18 mouse cellular contexts compared by ENCODE assay signal in genomic region chr17:34596098-34596497, GRCm38 (mm10). TPM values are rescaled to one million over a fixed set of nuclear protein-coding genes. Genes with fewer than 3 reads are reported as not detected.
A peak's percentile ranks its signal among the peaks of the same experiment; 100 is the strongest.
DNase-seq lines count a peak whose midpoint lies in the region; ATAC-seq and TF ChIP-seq lines count a peak whose summit lies in the region.
"Had no signal": no experiment of that assay in that cellular context is flagged by ENCODE, and none has a peak within 500 bp of the region (broad histone marks: within the 10 kb centered on the region; RNA-seq: fewer than 3 reads in every experiment).

No protein-coding gene starts in this region.

- no peaks in the 10 kb centered on the region for H3K9me3 ChIP-seq in forebrain, embryonic 13.5 days (replicated peaks)
- no peaks in the 10 kb centered on the region for H3K9me3 ChIP-seq in forebrain, embryonic 10.5 days
- no peaks in the 10 kb centered on the region for H3K9me3 ChIP-seq in kidney, embryonic 16.5 days (ENCODE audit: low read length)
- H3K9me3 ChIP-seq in lung, postnatal 0 days (ENCODE audit: low read length), result no peaks in the 10 kb centered on the region
- H3K9me3 ChIP-seq: embryonic facial prominence, embryonic 15.5 days; forebrain, embryonic 12.5 days; heart, embryonic 12.5 days; hindbrain, embryonic 12.5 days had no signal

- DNase-seq in forebrain, embryonic 10.5 days (ENCODE audit: extremely low spot score, low spot score), result no peak
- no peak for DNase-seq in kidney, adult 18-20 months
- peak; percentile 78 for DNase-seq in lung, postnatal 0 days (ENCODE audit: low spot score)
- no peak for DNase-seq in lung, postnatal 25 days (ENCODE audit: low spot score)
- DNase-seq in left cerebral cortex, postnatal 36 days (ENCODE audit: low spot score in 2 of 2), result no peak
- DNase-seq: adrenal gland, postnatal 25 days; cerebellum, postnatal 10 days; forebrain, postnatal 0 days; gastrocnemius, postnatal 14 days; heart, postnatal 4 days had no signal

- peaks cover 47% of the 10 kb centered on the region for H3K4me1 ChIP-seq in forebrain, embryonic 13.5 days
- H3K4me1 ChIP-seq in forebrain, embryonic 10.5 days, result peaks cover 77% of the 10 kb centered on the region
- peaks cover 62% of the 10 kb centered on the region for H3K4me1 ChIP-seq in kidney, embryonic 16.5 days (ENCODE audit: insufficient read depth, low read length)
- H3K4me1 ChIP-seq in lung, postnatal 0 days (ENCODE audit: insufficient read depth, low read depth, low read length), result peaks cover 7% of the 10 kb centered on the region; the same call in 1 of the 2 replicates

- H3K4me2 ChIP-seq in forebrain, embryonic 13.5 days, result no peak overlapping the region
- H3K4me2 ChIP-seq in kidney, embryonic 16.5 days (replicated peaks; ENCODE audit: low read depth, low read length), result peak overlapping the region; percentile 95; the same call in 1 of the 2 replicates
- H3K4me2 ChIP-seq in lung, postnatal 0 days (replicated peaks; ENCODE audit: low read depth, low read length), result peak overlapping the region; percentile 32; the same call in 1 of the 2 replicates
- H3K4me2 ChIP-seq: embryonic facial prominence, embryonic 15.5 days; forebrain, embryonic 12.5 days; heart, embryonic 12.5 days; hindbrain, embryonic 12.5 days had no signal

- no peak overlapping the region for H3K4me3 ChIP-seq in forebrain, embryonic 13.5 days
- no peak overlapping the region; the same call in 1 of the 2 replicates for H3K4me3 ChIP-seq in forebrain, embryonic 10.5 days
- H3K4me3 ChIP-seq in kidney, embryonic 16.5 days (ENCODE audit: low read length), result no peak overlapping the region
- no peak overlapping the region for H3K4me3 ChIP-seq in lung, postnatal 0 days (ENCODE audit: low read depth, low read length)
- H3K4me3 ChIP-seq: embryonic facial prominence, embryonic 15.5 days; forebrain, embryonic 12.5 days; heart, embryonic 12.5 days; hindbrain, embryonic 12.5 days had no signal

- H3K9ac ChIP-seq in forebrain, embryonic 13.5 days, result 0 out of 2 replicates have a peak overlapping the region, but pooled peaks have one; percentile 16
- H3K9ac ChIP-seq in kidney, embryonic 16.5 days (replicated peaks; ENCODE audit: low read length), result no peak overlapping the region; the same call in 1 of the 2 replicates
- no peak overlapping the region for H3K9ac ChIP-seq in lung, postnatal 0 days (replicated peaks; ENCODE audit: low read depth)
- H3K9ac ChIP-seq: embryonic facial prominence, embryonic 15.5 days; forebrain, embryonic 12.5 days; forebrain, postnatal 0 days; heart, embryonic 12.5 days; hindbrain, embryonic 12.5 days had no signal

- peaks cover 39% of the 10 kb centered on the region for H3K36me3 ChIP-seq in forebrain, embryonic 13.5 days (ENCODE audit: poor library complexity, severe bottlenecking)
- H3K36me3 ChIP-seq in forebrain, embryonic 10.5 days (replicated peaks), result peaks cover 47% of the 10 kb centered on the region
- peaks cover 28% of the 10 kb centered on the region for H3K36me3 ChIP-seq in kidney, embryonic 16.5 days (ENCODE audit: insufficient read depth, low read length)
- peaks cover 11% of the 10 kb centered on the region; the same call in 1 of the 2 replicates for H3K36me3 ChIP-seq in lung, postnatal 0 days (ENCODE audit: insufficient read depth, low read length)

- intact Hi-C loops in left cerebral cortex, postnatal 36 days (cut with DNase I), result loop anchor here (5.0 to 10.0 kb wide), 2 partner anchors 36 to 561 kb away; partner anchors contain the start of genes Col11a2, Rxrb and Slc39a7

- TF ChIP-seq EP300 in lung, postnatal 0 days (IDR thresholded peaks at IDR 0.05), result peak; percentile 63; the same call in 1 of the 2 replicates

- ATAC-seq in forebrain, embryonic 13.5 days, result no peak
- ATAC-seq in kidney, embryonic 16.5 days (ENCODE audit: low FRiP score, low TSS enrichment), result no peak
- peak; percentile 45 for ATAC-seq in lung, postnatal 0 days
- ATAC-seq: forebrain, postnatal 0 days; hindbrain, embryonic 16.5 days had no signal

- no peaks in the 10 kb centered on the region for H3K27me3 ChIP-seq in forebrain, embryonic 13.5 days
- no peaks in the 10 kb centered on the region for H3K27me3 ChIP-seq in forebrain, embryonic 10.5 days (ENCODE audit: poor library complexity, severe bottlenecking)
- H3K27me3 ChIP-seq in kidney, embryonic 16.5 days (ENCODE audit: insufficient read depth, low read length), result no peaks in the 10 kb centered on the region
- no peaks in the 10 kb centered on the region for H3K27me3 ChIP-seq in lung, postnatal 0 days (replicated peaks; ENCODE audit: insufficient read depth, low read length)
- H3K27me3 ChIP-seq: embryonic facial prominence, embryonic 15.5 days; forebrain, embryonic 12.5 days; heart, embryonic 12.5 days; hindbrain, embryonic 12.5 days had no signal

- 83% methylated on average over 8 of the region's 8 CpGs for WGBS in forebrain, embryonic 13.5 days
- 85% methylated on average over 8 of the region's 8 CpGs for WGBS in forebrain, embryonic 10.5 days
- whole genome bisulfite sequencing in kidney, embryonic 16.5 days, result 45% methylated on average over 8 of the region's 8 CpGs
- 33% methylated on average over 8 of the region's 8 CpGs for WGBS in lung, postnatal 0 days

- H3K27ac ChIP-seq in forebrain, embryonic 13.5 days, result no peak overlapping the region
- no peak overlapping the region for H3K27ac ChIP-seq in forebrain, embryonic 10.5 days
- H3K27ac ChIP-seq in kidney, embryonic 16.5 days (ENCODE audit: low read length), result no peak overlapping the region; the same call in 1 of the 2 replicates
- H3K27ac ChIP-seq in lung, postnatal 0 days (ENCODE audit: low read length), result peak overlapping the region; percentile 88
- H3K27ac ChIP-seq: forebrain, embryonic 12.5 days; hindbrain, embryonic 12.5 days had no signal

- TF ChIP-seq CTCF in lung, postnatal 0 days (IDR thresholded peaks at IDR 0.05), result no peak

RNA-seq across cellular contexts. Expression of gene Ager, which starts 1.6 kb away (rescaled TPM):
- polyA plus RNA-seq in forebrain, embryonic 13.5 days (2015; fragmentation: Nextera tagmentation; extraction: Ambion mirVana), result 2.3 and 2.5 TPM in 2 replicates
- polyA plus RNA-seq in forebrain, embryonic 10.5 days (2016; fragmentation: Nextera tagmentation; extraction: Ambion mirVana), result 2.3 TPM in 2 replicates
- 8.8 and 16.8 TPM in 2 replicates for polyA plus RNA-seq in kidney, embryonic 16.5 days (2015; fragmentation: Nextera tagmentation; extraction: Ambion mirVana)
- polyA plus RNA-seq in lung, postnatal 0 days (2015; fragmentation: Nextera tagmentation; extraction: Ambion mirVana), result 3,782 and 4,046 TPM in 2 replicates
- total RNA-seq in left cerebral cortex, postnatal 36 days (2021), result under 1 TPM; 0.30 to 0.75 TPM
- total RNA-seq: gastrocnemius, adult 18-20 months had no signal

RNA-seq across cellular contexts. Expression of gene Pbx2, which starts 5.0 kb away (rescaled TPM):
- polyA plus RNA-seq in forebrain, embryonic 13.5 days (2015; fragmentation: Nextera tagmentation; extraction: Ambion mirVana), result 10.2 and 10.5 TPM in 2 replicates
- 15.6 and 15.7 TPM in 2 replicates for polyA plus RNA-seq in forebrain, embryonic 10.5 days (2016; fragmentation: Nextera tagmentation; extraction: Ambion mirVana)
- 13.1 and 15.6 TPM in 2 replicates for polyA plus RNA-seq in kidney, embryonic 16.5 days (2015; fragmentation: Nextera tagmentation; extraction: Ambion mirVana)
- 15.0 and 15.6 TPM in 2 replicates for polyA plus RNA-seq in lung, postnatal 0 days (2015; fragmentation: Nextera tagmentation; extraction: Ambion mirVana)
- 10 to 100 TPM; 53.2 to 58.4 TPM for total RNA-seq in left cerebral cortex, postnatal 36 days (2021)

RNA-seq across cellular contexts. Expression of gene Gpsm3, which starts 6.5 kb away (rescaled TPM):
- 2.4 and 3.0 TPM in 2 replicates for polyA plus RNA-seq in forebrain, embryonic 13.5 days (2015; fragmentation: Nextera tagmentation; extraction: Ambion mirVana)
- polyA plus RNA-seq in forebrain, embryonic 10.5 days (2016; fragmentation: Nextera tagmentation; extraction: Ambion mirVana), result 5.9 and 6.5 TPM in 2 replicates
- 21.5 and 25.6 TPM in 2 replicates for polyA plus RNA-seq in kidney, embryonic 16.5 days (2015; fragmentation: Nextera tagmentation; extraction: Ambion mirVana)
- polyA plus RNA-seq in lung, postnatal 0 days (2015; fragmentation: Nextera tagmentation; extraction: Ambion mirVana), result 34.7 and 41.0 TPM in 2 replicates
- total RNA-seq in left cerebral cortex, postnatal 36 days (2021), result 1 to 10 TPM; 2.6 to 2.9 TPM

RNA-seq across cellular contexts. Expression of gene Rnf5, which starts 7.4 kb away (rescaled TPM):
- 302 TPM in 2 replicates for polyA plus RNA-seq in forebrain, embryonic 13.5 days (2015; fragmentation: Nextera tagmentation; extraction: Ambion mirVana)
- 185 and 186 TPM in 2 replicates for polyA plus RNA-seq in forebrain, embryonic 10.5 days (2016; fragmentation: Nextera tagmentation; extraction: Ambion mirVana)
- 185 and 190 TPM in 2 replicates for polyA plus RNA-seq in kidney, embryonic 16.5 days (2015; fragmentation: Nextera tagmentation; extraction: Ambion mirVana)
- polyA plus RNA-seq in lung, postnatal 0 days (2015; fragmentation: Nextera tagmentation; extraction: Ambion mirVana), result 81.5 and 84.1 TPM in 2 replicates
- 10 to 100 TPM; 66.9 to 72.0 TPM for total RNA-seq in left cerebral cortex, postnatal 36 days (2021)

RNA-seq across cellular contexts. Expression of gene Agpat1, which starts 8.0 kb away (rescaled TPM):
- polyA plus RNA-seq in forebrain, embryonic 13.5 days (2015; fragmentation: Nextera tagmentation; extraction: Ambion mirVana), result 74.4 and 77.6 TPM in 2 replicates
- 60.8 and 62.7 TPM in 2 replicates for polyA plus RNA-seq in forebrain, embryonic 10.5 days (2016; fragmentation: Nextera tagmentation; extraction: Ambion mirVana)
- polyA plus RNA-seq in kidney, embryonic 16.5 days (2015; fragmentation: Nextera tagmentation; extraction: Ambion mirVana), result 81.8 and 83.1 TPM in 2 replicates
- polyA plus RNA-seq in lung, postnatal 0 days (2015; fragmentation: Nextera tagmentation; extraction: Ambion mirVana), result 35.7 and 40.0 TPM in 2 replicates
- total RNA-seq in left cerebral cortex, postnatal 36 days (2021), result 100 to 1,000 TPM; 161 to 177 TPM

Comparison
In these comparisons a context has a peak if more than half of its experiments do, and no peak if none do; other contexts are left out.
1. RNA of gene Ager, which starts 1.6 kb away (polyA plus RNA-seq): 3,782 to 4,046 TPM in lung, postnatal 0 days; 8.8 to 16.8 TPM in kidney, embryonic 16.5 days, 2.3 to 2.5 TPM in forebrain, embryonic 13.5 days and 2.3 TPM in forebrain, embryonic 10.5 days; every median in the first group is over 100 times any median in the second.